Mouse (Mus musculus) spleen, embryonic (tissue): ENCODE results near the gene Pelo.

Source experiments
- CTCF ChIA-PET: fragments of 350-600 bp; sonication (Branson Sonifier 250); formaldehyde crosslinking; loops from one replicate; lab custom pipeline; 2022; lab: Charles Lee

Pelo gene

DNA sequence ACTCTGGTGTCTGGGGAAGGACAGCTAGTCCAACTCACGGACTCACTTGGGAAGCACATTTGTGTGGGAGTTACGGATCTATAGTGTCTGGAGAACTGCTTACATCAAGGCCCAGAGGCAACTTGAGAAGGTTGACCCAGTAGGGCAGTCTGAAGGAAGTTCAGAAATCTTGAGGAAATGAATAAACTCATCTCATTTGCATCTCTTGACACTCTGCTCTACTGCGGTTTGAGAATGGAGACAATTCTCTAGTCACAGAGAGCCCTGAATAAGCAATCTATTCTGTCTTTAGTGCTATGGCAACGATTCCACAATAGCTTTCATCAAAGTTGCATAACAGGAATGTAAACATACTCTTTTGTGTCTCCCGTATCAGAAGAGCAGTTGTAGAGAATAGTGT is 7.0 kb upstream of the Pelo start:
- CTCF ChIA-PET: no interaction called here

DNA sequence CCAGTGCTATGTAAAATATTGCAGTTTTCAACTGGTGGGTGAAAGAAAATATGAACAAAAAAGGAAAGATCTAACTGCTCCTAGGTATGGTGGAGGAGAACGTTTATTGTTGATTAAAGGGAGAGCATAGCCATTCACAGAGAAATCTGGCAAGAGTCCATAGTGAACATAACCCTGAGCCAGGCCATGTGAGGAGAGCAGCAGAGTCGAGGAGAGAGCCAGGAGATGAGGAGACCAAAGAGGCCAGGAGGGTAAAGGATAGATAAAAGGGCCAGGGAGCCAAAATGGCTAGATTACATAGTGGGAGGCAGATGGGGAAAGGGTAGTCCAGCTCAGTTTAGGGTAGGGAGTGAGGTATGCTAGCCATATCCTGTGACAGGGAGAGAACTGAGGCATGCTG is 6.2 kb upstream of the Pelo start:
- CTCF ChIA-PET: no interaction called here

DNA sequence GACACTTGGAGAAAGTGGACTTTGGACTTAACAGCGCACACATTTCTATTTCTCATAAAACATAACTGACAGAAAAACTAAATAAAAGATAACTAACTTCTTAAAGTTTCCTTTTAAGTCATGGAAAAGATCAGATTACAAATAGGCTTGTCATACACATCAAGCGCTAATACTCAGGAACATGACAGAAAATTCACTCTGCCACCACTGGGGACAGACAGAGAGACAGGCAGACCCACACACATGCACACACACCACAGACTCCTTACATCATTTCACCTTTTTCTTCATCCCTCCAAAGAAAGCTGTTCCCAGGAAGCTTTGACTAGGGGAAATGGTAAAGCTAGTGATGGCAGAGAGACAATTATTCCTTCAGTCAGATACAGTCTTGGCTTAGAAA is 5.4 kb upstream of the Pelo start:
- CTCF ChIA-PET: no interaction called here

DNA sequence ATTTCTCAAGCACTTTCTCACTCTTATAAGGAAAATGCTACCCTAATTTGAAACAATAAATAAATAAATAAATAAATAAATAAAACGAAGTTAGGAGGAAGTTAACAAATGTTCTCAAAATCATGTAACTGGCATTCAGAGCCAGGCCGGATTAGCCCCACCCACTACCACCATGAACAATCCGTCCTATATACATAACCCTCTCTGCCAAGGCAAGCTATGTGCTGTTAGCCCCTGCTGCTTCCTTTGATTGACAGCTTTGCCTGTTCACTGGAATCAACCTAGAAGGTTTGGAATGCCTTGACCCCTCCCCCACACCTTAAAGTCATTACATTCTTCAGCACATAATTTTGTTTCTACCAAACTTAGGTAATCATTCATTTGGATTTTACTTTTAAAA is 1.5 kb upstream of the Pelo start:
- CTCF ChIA-PET: interaction anchor here (0.6 kb wide), 1 partner anchor 58 kb away, joined by 7 read pairs; no protein-coding TSS in a partner anchor

DNA sequence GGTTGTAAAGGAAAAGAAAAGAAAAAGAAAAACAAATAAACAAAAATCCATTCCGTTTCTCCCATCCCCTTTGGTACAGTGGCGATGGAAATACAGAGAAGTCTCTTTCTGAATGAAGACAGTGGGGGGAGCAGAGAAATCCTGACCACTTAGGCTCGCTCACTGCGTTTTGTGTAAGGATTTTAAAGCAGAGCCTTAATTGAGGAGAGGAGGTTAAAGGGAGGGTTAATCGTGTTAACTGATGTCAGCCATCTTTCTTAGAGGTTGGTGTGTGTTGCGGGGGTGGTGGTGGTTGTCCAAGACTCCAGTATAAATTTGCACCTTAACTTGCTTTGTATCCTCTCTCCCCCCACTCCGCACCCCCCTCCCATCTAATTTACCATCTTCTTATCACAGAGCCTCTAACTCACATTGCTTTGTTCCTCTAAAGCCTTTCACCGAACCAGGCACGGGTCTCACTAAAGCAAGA is 1.0 kb upstream of the Pelo start:
- CTCF ChIA-PET: no interaction called here

DNA sequence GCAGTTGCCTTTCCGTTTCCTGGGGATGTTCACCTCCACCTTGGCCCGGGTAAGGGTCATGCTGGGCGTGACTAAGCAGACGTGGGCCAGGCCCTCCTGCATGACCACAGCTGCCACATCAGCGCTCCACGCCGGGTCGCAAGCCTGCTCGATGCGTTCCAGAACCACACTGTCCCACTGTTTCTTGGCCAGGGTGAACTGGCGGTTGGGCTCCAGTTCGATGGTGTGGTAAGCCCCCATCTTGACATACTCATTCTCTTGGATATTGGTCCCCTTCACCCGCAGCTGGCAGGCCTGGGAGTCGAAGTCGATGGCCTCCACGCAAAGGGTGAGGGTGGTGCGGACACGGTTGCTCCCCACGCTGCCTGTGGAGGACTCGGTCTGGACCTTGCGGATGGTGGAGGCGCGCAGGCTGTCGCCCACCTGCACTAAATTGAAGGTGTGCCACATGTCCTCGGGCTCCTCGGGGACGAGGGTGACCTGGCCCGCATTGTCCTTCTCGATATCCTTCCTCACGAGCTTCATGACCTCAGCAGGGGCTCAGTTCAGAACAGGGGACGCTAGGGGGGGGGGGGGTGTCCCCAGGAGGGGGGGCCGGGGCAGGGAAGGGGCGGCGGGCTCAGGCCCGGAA is 476 bp downstream of the Pelo start:
- CTCF ChIA-PET: no interaction called here

DNA sequence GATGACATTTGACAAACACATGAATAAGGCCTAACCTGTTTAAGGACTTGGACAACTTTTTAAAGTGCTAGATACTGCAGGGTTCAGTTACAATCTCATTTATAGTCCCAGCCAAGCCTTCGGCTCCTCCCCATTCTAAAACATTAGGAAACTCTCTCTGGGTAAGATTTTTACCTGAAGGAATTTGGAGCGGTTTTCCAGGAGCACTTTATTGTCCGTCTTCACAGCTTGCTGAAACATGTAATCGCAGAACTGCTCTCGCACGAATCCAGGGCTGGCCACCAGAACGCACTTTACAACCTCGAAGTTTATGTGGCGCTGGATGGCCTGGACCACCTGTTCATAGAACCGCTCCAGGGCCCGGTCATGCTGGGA is 979 bp downstream of the Pelo start:
- CTCF ChIA-PET: interaction anchor here (0.6 kb wide), 1 partner anchor 169 kb away, joined by 4 read pairs; no protein-coding TSS in a partner anchor

DNA sequence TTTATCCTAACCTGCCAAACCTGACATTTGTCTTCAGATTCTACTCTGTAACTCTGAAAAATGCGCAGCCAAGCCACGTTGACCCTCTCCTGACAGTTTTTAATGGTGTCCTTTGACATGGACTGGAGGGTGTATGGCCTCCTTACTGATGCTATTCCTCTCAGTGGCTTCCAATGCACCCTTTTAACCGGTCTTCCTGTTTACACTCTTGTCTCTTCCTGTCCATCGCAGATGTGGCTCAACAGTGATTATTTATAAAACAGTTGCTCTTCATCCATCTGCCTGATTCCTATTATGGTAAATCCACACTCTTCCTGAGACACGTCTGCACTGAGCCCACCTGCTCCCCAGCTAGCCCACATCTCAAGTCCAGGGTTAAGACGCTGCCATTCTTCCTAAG is 4.0 kb downstream of the Pelo start:
- CTCF ChIA-PET: no interaction called here

DNA sequence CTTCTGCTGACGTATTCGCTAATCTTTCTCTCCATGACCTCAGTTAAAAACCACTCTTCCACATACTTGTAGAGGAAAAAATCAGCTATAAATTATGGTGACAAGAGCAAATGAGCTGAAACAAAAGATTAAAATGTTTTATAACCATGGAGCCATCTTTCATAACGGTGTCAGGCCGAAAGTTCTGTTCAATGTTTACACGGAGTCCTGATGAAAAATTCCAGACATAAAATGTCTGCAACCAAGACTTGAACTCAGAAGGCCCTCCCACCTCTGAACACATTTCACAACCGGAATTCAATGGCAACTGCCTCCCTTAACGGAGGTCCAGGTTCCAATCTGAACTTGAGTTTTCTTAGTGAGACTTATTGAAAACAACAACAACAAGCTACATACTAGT is 7.6 kb downstream of the Pelo start:
- CTCF ChIA-PET: no interaction called here

DNA sequence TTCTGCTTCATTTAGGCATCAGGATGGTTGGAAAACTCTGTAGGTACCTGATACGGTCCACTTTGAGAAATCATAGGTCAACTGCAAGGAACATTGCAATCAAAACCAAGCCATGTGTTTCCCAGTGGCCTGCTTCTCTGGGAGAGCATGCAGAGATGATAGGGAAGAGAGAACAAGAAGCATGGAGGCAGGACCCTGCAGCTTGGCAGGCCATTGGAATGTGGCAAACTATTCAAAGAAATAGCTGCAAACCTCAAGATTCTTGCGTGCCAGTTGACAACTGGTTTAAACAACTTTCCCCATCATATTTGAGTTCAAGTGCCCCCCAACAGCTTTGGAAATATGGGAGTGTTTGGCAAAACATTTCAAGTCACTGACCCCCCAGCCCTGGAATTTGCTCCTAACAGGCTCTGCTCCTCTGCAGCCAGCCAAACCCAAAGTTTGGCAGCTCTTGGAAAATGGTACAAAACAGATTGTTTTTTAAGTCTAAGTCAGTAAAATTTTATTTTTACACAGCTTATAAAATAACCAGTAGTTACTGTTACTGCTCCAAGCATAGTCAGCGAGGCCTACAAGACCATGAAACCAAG is 9.9 kb downstream of the Pelo start:
- CTCF ChIA-PET: no interaction called here

DNA sequence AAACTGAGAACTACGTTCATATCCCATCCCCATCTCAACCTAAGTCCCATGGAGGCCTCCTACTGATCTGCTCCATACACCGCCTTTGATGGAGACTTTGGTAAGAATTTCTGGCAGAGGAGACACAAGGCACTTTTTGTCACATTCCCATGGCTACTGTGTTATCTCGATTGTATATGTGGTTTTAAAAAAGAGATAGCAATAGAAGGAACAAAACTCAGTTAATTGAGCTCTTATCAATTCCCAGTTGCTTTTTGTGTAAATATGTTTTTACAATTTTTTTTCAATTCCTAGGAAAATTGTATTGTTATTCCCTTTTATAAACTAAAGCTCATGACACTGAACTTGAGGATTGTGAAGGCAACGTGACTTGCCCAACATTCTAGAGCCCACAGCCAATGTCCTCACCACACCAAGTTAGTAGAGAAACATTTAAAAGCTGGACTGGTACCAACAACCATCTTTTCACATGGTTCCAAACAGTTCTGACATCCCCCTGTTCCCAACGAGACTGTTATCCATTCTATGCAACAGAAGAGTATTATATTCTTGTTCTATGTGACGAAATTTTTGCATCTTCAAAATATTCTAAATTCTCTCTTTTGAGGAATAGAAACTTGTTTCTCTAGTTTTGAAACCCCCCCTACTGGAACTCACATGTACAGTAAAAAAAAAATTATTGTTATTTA is 10.8 kb downstream of the Pelo start:
- CTCF ChIA-PET: no interaction called here

DNA sequence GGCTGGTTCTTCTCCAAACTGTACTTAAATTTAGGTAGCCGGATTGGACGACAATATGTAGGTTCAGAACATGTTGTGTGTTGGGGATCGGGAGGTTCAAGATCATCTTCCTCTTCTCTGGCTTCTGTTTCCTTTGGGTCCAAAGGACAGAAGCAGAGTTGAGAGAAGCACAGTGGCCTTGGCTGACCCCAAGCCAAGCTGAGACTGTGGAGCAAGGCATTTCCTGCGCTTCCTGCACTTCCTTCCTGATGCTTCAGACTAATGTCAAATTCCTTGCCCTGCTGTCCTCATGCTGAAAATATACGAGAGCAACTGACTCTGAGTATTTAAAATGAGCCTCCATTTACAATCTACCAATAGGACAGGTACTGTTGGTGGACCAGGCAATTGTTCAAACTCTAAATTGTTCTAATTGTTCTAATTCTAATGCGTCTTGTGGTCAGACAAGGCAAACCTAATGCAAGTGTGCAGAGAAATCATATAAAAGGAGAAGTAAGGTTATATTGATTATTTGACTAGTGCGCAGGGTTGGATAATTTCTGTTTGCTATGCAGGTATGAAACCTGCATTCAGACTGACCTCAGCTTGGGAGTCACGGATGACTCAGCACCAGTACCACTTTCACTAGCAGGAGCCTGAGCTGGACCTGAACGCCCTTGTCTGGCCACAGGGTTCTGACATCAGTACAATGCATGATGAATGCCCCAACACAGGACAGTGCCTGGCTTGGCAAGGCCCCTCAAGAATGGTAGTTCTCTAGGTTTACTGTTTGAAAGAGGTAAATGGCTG is 12.4 kb downstream of the Pelo start:
- CTCF ChIA-PET: no interaction called here

DNA sequence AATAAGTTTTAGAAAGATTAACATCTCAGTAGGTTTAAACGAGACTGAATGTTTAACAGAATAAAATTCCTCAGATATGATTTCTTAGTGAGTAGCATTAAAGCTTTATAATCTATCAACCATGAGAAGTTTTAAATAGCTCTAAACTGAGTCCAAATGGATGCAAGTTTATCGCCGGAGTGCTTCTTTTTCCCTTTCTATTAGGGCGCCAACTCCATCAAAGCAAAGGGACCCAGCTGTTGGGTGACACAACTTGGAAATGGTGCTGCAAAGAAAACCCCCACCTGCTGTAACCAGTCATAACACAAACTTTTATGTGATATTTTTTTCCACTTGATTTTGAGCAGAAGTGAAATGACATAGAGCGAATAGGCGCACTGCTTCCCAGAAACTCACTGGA is 17.6 kb downstream of the Pelo start:
- CTCF ChIA-PET: interaction anchor here (0.7 kb wide), 1 partner anchor 144 kb away, joined by 3 read pairs; no protein-coding TSS in a partner anchor

DNA sequence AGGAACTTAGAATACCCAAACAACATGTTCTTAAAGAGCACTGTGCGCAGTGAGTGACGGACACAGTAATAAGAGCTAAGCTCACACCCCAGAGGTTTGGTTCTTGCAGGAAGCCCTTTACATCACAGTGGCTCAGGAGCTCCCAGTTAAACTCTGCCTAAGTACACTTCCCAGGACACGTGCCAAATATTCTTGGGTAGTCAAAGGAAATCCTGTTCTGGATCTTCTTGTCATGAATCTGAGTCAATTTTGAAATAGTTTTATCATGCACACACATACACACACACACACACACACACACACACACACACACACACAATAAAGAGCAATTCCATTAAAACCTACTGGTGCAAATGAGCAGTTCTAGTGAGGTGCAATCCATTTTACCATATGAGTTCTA is 18.6 kb downstream of the Pelo start:
- CTCF ChIA-PET: no interaction called here

DNA sequence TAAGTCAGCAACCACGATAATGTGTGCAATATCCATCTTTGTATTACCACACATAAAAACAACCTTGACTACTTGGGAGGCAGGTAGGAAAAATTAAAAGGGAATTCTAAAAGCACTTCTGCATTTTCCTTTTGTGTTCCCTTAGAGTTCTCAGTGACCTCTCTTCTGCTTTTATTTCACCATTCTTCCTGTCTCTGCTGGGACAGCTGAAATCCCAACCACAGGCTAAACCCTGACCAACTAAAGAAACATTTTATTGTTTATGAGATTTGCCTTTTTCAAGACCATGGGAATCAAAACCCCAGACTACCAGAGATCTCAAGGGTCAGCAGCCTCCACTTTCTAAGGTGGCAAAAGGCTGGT is 22.0 kb downstream of the Pelo start:
- CTCF ChIA-PET: no interaction called here

DNA sequence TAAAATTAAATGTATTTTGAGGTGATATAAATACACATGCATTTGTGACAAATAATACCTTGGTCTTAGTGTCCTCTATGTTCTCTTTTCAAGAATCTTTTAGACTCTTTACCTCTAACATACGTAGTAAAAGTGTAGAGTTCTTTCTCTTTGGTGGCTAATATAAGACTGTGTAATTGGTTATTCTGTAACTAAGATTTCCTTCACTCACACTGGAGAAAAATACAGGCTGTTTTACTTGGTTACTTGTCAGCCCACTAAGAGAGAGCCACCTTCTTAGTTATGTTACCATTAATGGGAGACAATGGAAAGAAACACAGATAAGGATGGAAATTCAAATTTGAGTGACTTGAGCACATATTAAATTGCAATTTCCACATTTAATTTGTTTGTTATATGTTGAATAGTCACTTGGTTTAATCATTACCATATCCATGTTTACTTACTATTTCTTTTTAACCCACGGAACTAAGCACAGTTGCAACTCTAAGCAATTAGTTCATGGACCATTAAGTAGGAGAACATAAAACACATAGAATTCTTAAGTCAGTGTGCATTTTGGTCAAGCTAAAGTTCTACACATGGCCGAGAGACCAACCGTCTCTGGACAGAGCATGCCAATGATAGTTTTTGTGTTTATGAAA is 22.5 kb downstream of the Pelo start:
- CTCF ChIA-PET: no interaction called here

DNA sequence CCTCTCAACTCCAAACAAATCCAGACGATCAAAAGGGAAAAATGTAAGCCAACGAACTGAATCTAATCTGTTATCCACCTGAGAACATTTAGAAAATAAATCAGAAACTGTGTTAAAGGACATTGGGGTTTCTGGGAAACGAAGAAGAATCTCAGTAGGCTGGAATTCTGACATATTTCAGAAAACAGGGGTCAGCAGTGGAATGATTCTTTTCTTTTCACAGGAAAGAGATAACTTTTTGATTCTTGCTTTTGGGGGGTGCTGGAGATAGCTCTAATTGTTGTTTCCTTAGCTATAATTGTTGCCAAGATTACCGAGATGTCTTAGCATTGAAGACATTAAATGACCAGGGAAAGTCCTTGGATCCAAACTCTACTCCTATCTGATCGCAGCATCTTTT is 32.4 kb downstream of the Pelo start:
- CTCF ChIA-PET: no interaction called here

DNA sequence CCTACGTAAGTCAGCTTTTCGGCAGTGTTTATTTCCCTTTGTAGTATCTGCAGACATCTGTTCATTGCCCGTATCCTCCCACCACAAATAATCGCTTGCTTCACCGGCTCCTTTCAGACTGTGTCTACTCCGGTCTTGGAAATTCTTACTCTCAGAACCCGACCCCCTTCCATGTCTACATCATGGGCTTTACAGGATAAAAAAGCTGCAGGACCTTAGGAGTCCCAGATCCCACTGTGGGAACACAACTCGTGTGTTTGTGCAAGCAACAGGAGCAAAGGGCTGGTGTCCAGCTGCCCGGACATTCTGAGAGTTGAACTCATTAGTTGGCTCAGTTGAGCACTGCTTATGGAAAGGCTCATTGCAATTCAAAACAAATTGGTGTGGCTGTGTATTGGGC is 35.2 kb downstream of the Pelo start:
- CTCF ChIA-PET: no interaction called here

DNA sequence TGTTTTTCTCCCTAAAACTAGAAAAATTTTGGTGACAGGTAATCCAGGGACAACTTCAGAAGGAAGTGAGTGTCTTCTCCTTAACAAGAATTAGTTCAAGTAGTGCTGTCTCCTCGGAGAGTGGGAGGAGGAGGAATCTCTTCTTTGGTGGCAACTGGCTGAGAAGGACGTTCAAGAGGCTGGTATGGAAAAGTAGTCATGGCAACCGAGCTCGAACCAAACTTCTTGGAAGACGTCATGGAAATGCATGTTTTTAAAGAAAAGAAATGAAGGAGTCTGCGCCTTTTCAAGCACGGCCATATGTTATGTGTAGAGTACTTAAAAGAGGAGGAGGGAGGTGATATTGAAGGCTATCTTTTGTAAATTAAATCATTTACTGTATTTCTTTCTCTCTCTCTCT is 37.4 kb downstream of the Pelo start:
- CTCF ChIA-PET: no interaction called here

DNA sequence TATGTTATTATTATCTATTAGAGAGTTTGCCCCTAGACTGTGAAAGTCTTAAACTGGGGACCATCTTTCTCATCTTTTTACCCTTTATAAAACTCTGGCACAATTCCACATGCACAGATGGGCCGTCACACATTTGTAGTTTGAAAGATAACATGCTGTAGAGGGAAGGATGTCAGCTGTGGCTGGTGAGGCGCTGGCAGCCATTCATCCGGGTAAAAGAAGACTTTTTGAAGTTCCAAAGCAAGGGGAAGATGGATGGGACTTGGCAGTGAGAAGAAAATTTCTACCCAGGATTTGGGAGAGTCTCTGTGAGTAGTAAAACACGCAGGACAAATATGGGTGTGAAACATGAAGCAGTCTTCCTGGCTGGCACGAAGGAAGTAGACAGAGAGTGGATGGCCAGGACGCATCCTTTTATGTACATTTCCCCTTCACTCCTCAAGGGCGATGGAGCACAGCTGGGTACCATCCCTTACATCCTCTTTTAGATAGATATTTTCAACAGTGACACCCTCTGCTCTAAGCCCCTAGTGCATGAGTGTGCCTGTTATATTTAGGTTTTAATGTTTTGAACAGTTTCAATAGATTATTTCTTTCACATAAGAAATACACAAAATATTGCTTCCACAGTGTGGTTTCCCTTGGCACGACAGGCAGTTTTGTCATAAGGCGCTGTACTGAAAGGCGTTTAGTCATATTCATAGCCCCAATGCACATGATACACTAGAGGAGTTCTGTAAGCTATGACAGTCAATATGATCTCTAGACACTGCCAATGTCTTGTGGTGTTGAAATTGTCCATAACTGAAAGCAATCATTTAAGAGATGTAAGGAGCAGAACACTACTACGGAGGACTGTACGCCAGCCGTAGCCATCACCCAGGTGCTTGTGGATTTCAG is 39.1 kb downstream of the Pelo start:
- CTCF ChIA-PET: no interaction called here

DNA sequence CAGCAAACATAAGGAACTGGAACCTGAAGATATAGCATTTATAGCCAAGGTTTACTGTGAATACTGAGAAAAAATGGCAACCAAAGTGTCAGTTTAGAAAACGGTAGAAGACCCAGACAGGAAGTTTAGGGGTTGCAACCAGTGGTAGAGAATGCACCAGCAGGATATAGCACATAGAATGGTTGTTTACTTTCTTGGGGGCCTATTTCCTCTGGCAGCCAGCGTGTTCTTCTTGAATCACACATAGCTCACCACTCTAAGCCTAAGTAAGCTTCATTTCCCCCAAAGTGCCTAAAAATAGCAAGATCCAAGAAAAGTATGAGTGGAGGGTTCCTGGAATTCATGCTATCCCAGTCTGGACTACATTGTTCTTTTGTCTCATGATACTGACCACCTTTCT is 47.3 kb downstream of the Pelo start:
- CTCF ChIA-PET: no interaction called here
